Mouse (Mus musculus) CD4-positive, CD25-positive, alpha-beta regulatory T cell, adult 2 months (primary cell): ENCODE data around the gene Ajm1.
"Not testable (repeated sequence)": the region's sequence is repeated elsewhere in the genome, so short reads cannot be mapped to it uniquely, and the experiment has no call there.

ENCODE experiments used
- DNase-seq: peaks from one replicate; pipeline ENCODE4 v3.0.0-alpha.2; 2012; ENCODE audit warnings: low read depth, low spot score

The Ajm1 gene

DNA sequence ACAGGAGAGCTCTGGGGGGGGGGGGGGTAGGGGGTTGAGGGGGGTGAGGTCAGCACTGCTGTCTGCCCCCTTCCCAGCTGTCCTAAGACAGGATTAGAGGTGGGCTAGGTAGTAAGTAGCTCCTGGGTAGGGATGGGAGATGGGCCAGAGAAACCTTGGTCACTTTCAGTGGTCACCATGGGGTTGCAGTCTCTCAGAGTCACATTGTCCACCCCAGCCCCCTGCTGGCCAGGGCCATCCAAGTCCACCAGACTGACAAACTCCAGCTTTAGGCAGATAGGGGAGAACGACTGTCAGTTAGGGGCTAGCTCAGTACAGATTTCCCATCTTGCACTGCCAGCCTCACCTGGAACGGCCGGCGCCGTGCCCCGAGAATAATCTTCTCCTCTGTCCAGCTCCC lies 15.0 kb downstream of the Ajm1 start:
- no peak for DNase-seq

DNA sequence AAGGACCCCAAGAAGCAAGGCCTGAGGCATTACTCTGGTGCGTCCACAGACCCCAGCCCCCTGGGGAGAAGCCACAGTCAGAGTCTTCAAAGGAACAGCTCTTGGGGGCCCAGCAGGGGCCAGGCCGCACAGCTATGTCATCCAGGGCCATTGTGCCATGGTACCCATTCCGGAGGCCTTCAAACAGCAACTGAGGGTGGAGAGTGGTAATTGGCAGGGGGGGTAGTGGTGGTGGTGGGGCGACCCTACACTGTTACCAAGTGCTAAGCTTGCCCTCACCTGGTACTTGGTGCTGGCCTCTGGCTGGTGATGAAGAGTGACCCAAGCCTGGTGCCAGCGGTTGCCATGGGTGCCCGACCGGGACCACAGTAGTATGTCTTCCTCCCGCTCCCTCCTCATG lies 15.8 kb downstream of the Ajm1 start:
- DNase-seq, result no peak

DNA sequence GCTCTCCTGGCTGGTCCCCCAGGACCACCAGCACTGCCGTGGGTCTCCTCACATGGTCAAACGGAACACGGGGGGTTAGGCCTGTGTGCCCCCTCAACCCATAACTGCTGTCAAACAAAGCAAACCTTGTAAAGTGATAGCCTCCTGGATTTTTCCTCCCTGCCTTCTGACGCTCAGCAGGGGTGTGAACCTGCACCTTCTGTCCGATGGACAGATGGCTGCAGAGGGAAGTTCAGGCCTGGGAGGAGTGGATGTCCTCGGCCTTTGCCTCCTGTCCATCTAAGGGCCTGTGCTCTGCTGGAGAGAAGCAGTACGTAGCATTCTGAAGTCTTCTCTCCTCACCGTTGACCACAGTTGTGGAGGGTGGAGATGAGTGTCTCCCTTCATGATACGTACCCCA lies 19.6 kb downstream of the Ajm1 start:
- DNase-seq, result no peak

DNA sequence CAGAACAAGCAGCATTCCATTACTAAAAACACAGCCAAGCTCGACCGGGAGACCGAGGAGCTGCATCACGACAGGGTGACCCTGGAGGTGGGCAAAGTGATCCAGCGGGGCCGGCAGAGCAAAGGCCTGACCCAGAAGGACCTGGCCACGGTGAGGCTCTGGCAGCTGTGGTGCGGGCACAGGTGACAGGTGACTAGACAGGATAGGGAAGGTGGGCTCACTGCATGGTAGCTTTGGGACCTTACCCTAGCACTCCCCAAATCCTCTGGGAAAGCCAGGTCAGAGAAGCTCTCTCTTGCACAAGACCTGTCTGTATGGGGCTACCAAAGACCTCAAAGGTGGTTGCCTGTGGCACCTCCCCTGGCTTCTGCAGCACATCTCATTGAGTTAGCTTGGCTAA lies 21.0 kb downstream of the Ajm1 start:
- DNase-seq, result no peak

DNA sequence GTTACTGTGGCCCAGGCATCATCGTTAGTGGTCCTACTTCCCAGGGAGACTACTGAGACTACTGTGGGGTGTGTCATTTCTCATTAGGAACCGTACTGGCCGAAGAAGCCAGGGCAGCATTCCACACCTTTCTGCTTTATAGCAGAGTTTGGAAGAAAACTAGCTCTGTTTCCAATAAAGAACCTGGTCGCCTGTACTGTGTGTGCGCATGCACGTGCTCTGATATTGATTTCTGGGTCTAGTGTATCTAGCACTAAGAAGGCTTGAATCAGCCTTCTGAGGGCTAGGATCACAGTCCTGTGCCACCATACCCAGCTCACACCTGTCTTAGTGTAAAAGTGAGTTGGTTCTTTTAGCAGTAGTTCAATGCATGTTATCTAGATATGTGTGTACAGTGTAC lies 22.8 kb downstream of the Ajm1 start:
- no peak for DNase-seq

DNA sequence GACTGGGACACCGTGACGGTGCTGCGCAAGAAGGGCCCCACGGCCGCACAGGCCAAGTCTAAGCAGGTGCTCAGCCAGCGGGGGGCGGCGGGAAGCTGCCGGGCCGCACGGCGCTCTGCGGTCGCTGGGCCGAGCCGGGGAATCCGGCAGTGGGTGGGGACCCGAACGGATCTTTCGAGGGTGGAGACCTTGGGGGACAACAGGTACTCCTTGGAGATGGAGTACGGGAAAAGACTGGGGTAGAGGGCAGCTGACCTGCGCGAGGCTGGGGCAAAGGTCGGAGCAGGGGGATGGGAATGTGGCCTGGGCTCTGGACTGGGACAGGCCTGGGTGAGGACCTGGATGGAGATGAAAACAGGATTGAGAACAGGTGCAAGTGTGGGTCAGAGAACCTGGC lies 23.6 kb downstream of the Ajm1 start:
- DNase-seq, result no peak

DNA sequence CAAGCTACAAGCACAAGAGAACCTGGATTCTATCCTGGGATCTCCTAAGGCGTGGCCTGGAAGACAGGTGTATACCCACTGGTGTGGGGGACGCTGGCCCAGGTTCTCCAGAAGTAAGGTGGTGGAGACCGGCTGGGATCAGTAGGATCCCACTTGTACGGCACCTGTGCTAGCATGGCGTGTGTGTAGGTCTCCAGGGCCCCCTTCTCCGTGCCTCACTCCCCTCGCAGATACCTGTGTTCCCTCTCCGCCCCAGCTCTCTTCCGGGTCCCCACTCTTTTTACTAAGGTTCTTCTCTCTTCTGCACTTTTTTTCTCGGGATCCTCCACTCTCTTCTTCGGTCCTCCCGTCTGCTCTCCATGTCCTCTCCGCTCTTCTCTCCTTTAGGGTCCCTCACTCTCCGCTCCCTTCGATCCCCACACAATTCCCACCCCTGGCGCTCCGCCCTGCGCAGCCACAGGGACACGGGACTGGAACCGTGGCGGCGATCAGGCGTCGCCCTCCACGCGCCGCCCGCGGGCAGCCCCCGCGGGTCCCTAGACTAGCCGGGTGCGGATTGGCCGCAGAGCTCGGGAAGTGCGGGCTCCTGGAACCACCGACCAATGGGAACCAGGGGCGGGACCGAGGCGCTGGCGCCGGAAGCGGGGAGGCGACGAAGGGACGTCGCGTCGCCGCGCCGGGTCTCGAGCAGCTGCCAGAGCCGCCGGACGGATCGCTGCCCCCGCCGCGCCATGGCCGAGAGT lies 24.2 kb downstream of the Ajm1 start, which contains the start of gene Edf1:
TSS of gene Edf1 (plus strand) at position 627 of the 743 bp plus-strand sequence.
- peak; percentile 94 for DNase-seq

DNA sequence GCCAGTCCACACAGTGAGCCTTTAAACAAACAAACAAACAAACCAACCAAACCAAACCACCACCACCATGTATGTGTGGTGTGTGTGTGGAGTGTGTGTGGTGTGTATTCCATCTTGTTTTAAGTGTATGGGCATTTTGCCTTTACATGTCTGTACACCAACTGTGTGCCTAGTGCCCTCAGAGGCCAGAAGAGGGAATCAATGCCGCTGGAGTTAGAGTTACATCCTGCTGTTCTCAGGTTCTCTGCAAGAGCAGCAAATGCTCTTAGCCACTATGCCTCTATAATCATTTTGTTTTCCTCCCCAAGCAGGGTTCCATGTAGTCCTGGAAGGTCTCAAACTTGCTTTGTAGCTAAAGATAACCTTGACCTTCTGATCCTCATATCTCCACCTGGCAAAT lies 25.3 kb downstream of the Ajm1 start:
- no peak for DNase-seq

DNA sequence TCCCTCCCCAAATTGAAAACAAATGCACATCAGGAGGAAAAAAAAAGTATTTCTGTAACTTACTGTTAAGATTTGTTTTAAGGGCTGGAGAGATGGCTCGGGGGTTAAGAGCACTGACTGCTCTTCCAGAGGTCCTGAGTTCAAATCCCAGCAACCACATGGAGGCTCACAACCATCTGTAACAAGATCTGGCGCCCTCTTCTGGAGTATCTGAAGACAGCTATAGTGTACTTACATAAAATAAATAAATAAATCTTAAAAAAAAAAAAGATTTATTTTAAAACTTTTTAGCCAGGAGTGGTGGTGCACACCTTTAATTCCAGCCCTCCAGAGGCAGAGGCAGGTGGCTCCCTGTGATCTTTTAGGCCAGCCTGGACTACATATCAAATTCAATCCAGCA lies 26.1 kb downstream of the Ajm1 start:
- not testable (repeated sequence) for DNase-seq

DNA sequence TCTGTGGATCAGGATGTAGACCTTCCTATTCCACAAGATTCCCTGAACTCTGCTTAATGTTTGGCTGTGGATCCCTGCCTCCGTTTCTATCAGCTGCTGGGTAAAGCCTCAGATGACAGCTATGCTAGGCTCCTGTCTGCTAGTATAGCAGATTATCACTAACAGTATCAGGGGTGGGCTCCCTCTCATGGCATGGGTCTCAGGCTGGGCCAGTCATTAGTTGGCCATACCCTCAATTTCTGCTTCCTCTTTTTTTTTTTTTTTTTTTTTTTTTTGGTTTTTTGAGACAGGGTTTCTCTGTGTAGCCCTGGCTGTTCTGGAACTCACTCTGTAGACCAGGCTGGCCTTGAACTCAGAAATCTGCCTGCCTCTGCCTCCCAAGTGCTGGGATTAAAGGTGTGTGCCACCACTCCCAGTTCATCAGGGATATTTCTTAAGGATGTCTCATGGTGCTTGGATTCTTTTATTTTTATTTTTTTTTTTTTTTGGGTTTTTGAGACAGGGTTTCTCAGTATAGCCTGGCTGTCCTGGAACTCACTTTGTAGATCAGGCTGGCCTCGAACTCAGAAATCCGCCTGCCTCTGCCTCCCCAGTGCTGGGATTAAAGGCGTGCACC lies 28.3 kb downstream of the Ajm1 start:
- not testable (repeated sequence) for DNase-seq

DNA sequence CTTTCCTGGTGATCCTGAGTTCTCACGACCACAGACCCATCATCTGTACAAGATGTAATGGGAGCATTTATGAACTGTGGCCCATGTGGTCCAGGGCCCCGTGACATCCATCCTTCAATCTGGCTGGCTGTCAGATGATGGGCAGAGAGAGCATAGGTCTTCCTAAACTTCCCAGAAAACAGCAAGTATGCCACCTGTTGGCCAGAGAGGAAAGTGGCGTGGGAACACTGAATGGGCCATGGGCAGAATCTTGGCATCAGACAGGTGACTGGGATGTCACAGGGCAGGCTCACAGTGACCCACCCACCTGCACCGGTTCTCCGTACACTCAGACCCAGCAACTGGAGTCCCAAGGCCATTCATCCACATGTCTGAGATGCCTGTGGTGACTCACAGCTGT lies 30.4 kb downstream of the Ajm1 start:
- peak; percentile 70 for DNase-seq

DNA sequence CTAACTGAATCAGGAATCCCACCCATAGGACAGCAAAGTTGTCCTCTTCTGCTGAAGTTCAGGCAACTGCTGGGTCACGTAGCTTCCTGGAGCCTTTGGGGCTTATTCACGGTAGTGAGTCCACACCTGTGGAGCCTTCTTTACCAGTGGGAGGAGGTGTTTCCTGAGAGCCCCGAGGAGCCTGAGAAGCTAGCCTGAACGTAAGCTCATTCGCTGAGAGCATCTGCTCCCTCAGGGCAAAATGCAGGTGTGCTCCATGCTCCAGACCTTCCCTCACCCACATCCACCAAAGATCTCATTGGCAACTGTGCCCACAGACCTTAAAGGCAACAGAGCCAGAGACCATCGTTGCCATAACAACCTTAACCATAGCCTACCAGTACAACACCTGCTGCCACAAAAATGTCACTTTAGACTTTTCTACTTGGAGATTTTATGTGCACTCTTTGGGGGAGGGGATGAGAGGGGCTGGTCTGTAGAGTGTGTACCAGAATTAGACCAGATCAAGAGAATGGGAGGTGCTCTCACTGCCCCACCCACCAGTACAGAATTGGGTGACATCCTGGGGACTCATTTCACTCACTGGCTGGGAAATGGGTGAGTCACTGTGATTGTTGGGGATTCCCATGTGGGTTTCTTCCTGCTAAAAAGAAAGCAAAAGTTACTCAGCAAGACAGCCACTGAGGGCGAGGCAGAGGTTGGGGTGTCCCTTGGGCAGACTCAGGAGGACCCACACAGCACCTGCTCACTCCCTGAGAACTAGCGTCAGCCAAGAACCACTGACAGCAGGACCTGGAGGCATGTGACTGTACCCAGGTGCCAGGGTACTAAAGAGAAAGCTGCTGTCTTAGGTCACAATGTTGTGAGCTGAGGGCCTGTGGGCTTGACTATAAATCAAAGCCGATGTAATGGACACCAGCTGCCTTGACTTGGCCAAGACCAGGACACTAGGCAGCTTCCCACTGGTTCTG lies 32.3 kb downstream of the Ajm1 start:
- DNase-seq, result peak; percentile 90

DNA sequence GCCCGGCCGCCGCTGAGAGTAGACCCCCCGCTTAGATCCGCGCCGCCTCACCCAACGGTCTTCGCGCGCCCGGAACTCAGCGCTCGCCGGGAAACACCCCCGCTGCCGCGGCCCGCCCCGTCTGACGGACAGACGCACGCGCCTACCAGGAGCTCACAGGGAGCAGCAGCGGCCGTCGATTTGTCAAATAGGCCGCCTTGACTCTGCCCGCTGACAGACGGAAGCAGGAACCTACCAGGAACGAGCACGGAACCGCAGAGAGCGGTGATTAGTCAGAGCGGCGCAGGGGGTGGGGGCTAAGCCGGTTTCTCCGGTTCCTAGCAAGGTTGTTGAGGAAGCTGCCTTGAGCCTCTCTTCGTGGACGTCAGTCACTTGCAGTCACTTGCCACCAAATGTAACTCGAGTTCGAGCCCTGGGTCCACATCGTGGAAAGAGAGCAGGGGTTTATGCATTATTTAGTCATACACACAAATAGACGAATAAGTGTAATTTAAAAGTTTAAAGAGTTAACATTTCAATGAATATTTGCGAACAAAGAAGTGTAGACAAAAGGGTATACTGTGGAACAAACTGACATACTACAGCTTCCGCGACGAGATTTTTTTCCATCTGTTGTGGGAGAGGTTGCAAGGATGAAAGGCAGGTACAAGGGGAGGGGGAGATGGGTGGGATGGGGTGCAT lies 34.6 kb downstream of the Ajm1 start, which contains the start of gene Traf2:
TSS of gene Traf2 (minus strand) at position 130 of the 681 bp plus-strand sequence.
- DNase-seq, result peak; percentile 99

DNA sequence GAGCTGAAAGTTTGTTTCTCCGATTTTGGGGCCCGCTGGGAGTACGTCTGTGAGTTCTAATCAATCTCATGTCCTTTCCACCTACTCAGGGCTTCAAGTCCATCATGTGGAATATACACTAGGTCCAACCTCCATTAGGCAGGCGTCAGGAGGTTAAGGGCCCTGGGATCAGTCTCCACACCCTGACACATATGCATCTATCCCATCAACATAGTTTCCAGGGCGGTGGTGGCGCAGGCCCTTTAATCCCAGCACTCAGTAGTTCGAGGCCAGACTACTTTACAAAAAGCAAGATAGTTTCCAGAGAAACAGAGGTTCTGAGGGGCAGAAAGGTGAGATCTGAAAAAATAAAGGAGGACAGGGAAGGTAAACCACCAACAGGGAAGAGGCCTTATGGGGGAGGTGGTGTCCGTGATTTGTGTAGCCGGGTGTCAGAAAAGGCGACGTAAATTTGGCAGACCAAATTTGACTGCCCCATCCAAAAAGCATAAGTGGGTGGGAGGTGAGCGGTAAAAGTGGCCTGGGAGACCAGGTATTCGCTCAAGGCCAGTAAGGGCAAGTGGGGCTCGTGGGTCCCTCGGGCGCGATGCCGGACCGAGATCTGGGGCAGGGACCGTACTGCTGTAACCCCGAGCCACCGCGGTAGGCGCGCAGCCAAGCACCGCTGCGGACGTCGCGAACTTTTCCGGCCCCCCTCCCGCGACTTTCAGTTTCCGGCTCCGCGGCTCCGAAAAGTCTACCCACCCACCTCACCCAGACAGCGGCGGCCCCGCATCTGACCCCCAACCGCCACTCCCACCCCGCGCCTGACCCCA lies 35.4 kb downstream of the Ajm1 start:
- no peak for DNase-seq

DNA sequence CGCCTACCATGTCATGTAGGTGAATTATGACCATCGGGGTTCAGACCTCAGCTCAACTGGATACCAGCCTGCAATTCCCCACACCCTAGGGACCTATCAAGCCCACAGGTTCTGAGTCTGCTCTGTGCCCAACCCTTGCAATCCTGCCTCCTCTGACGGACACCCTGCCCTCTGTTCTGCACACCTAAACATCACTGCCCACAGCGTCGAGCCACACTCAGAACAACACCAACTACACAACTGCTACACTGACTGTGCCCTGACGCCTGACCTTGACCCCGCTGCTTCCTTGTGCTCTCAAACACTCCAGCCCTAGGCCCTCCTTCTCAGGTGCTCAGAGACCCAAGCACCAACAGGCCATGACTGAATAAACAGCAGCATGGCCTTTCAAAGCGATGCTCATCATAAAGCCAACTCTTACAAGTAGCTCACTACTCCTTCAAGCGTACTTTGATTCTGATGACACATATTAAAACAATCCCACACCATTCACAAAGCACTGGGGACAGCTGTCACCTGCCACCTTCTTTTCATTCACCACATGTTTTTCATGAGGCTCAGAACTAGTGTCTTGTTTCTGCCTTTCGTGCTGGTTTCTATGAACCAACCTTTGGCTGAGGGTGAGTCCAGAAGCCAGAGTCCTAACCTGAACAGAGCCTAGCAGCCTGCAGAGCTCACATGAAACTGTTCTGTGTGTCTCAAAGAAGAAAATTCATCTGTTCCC lies 39.8 kb downstream of the Ajm1 start:
- no peak for DNase-seq

DNA sequence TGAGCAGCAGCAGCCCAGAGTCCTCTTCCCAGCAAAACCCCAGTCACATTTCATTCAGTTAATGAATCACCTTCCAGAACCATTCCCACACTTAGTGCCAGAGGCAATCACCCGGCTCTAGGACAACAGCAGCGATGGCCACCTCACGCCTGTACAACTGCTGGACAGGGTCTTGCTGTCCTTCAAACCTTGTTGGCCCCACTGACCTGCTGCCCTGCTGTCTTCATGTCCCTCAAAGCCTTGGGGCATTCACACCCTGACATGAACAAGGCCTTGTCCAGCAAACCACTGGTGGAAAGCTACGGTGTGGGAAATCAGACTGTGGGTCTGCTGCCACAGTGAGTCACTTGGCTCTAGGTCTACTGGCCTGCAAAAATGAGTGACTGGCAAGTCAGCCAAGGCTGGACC lies 41.0 kb downstream of the Ajm1 start:
- DNase-seq, result no peak

DNA sequence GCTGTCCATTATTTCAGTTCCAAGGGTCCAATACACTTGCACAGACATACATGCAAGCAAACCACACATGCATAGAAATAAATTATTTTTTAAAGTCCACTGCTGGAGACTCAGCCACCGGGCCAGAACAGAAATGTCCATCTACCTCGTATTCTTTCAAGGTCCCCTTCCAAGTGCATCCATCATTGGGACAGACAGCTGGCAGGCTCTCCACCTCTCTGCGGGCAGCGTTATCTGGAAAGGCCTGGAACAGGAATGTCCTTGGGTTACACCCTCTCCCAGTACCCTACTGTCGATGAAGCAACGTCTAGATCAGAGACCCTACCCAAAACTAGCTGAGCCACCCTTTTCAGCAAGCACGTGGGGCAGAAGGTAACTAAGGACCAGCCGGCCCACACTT lies 45.0 kb downstream of the Ajm1 start:
- DNase-seq, result no peak

DNA sequence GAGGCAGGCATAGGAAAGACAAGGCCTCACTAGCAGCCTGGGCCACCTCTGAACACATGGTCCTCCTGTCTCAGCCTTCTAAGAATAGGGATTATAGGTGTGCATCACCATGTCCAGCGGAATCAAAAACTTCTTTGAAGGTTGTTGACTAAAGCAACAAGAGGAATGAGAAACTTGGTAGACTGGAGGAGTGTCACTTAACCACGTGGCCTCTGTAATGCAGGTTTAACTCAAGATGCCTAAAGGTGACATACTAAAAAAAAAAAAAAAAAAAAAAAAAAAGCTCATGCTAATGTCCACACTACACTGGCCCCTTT lies 46.7 kb downstream of the Ajm1 start:
- DNase-seq, result no peak

DNA sequence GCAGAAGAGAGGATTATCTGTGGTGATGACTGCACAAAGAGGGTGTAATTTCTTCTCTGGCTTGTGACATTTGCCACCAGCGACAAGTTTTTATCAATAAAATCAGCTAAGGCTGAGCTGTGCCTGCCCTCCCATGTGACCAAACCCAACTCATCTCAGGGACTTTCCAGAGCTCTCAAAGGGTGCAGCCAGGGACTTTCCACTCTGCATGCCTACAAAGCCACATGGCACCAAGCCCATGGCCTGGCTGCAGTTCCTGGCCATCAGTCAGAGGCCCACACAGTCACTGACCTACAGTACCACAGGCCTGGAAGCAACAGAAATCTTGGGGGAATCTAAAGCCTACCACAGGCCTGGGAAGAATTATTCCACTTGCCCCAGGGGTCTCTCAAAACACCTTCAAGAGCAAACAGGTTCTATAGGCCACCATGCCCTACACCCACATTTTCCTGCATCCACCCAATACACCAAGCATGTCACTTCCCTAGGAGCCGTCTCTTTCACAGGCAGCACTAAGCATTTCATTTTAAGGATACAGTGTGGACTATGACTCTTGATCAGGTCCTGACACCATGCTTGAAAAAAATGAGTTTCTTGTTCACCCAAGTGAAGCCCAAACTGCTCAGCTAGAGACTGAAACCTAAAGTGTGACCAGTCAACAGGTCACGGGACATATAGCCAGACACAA lies 47.2 kb downstream of the Ajm1 start:
- peak; percentile 91 for DNase-seq

DNA sequence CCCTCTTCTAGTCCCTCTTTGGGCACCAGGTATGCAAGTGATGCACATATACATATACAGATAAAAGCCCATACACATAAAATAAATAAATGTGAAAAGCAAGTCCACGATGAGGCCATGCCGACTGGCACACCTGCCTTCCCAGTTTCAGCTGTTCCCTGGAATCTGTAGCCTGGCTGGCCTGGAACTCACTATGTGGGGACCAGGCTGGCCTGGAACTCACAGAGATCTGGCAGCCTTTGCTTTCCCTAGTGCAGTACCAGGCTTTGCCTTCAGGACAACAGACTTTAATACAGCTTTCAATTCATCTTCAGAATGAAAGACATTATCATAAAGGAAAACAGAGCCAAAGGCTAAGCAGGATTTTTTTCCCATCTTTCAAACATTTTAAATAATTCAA lies 47.9 kb downstream of the Ajm1 start:
- peak; percentile 55 for DNase-seq
